Mouse (Mus musculus): Measurements from ENCODE around the gene Rasl11a. TPM values are rescaled to one million over a fixed set of nuclear protein-coding genes. Genes with fewer than 3 reads are reported as not detected.

Gene Rasl11a
- polyA plus RNA-seq, 1 experiment, result 35.3 TPM

GRCm38 (mm10) chr5:146829528-146829927 lies 15.3 kb upstream of the Rasl11a start:
- peaks cover 17% of the 10 kb centered on the region for H3K79me2 ChIP-seq (ENCODE audit: control insufficient read depth, insufficient read depth)
- no peaks in the 10 kb centered on the region for H3K27me3 ChIP-seq (ENCODE audit: control insufficient read depth, insufficient read depth, insufficient read length)
- TF ChIP-seq MYOG (IDR thresholded peaks at IDR 0.05; ENCODE audit: control insufficient read depth, extremely low read depth, insufficient read length) (no peak), MAX (IDR thresholded peaks at IDR 0.05) (no peak), CEBPB (IDR thresholded peaks at IDR 0.05; ENCODE audit: low read depth) (no peak)
- H3K79me3 ChIP-seq (ENCODE audit: low read depth), result peaks cover 16% of the 10 kb centered on the region
- peaks cover 12% of the 10 kb centered on the region for H3K36me3 ChIP-seq (ENCODE audit: control insufficient read depth, insufficient read depth)
- no peak overlapping the region for H3K4me3 ChIP-seq (ENCODE audit: insufficient read depth, poor library complexity, severe bottlenecking)
- no peak overlapping the region for H3ac ChIP-seq (ENCODE audit: control insufficient read depth, insufficient read length, low read depth)

- H3K79me3 ChIP-seq (ENCODE audit: low read depth), result peaks cover 18% of the 10 kb centered on the region
- no peak overlapping the region for H3ac ChIP-seq (ENCODE audit: control insufficient read depth, insufficient read length, low read depth)
- H3K27me3 ChIP-seq (ENCODE audit: control insufficient read depth, insufficient read depth, insufficient read length), result no peaks in the 10 kb centered on the region
- H3K4me3 ChIP-seq (ENCODE audit: insufficient read depth, poor library complexity, severe bottlenecking), result peak overlapping the region; percentile 97
- H3K36me3 ChIP-seq (ENCODE audit: control insufficient read depth, insufficient read depth), result peaks cover 39% of the 10 kb centered on the region
- TF ChIP-seq MYOG (IDR thresholded peaks at IDR 0.05; ENCODE audit: control insufficient read depth, extremely low read depth, insufficient read length), result no peak
- TF ChIP-seq FOSL1 (IDR thresholded peaks at IDR 0.05; ENCODE audit: insufficient read depth, low read length, poor library complexity, severe bottlenecking), result no peak
- no peak for TF ChIP-seq CTCF (IDR thresholded peaks at IDR 0.05; ENCODE audit: control insufficient read depth, insufficient read depth, insufficient read length)
- TF ChIP-seq MAX (IDR thresholded peaks at IDR 0.05), result no peak
- TF ChIP-seq MYOD1 (IDR thresholded peaks at IDR 0.05; ENCODE audit: control insufficient read depth, insufficient read length, low read depth), result no peak
- no peak for TF ChIP-seq USF1 (IDR thresholded peaks at IDR 0.05; ENCODE audit: low read depth)
- no peak for TF ChIP-seq CEBPB (IDR thresholded peaks at IDR 0.05; ENCODE audit: low read depth)
- peaks cover 31% of the 10 kb centered on the region for H3K79me2 ChIP-seq (ENCODE audit: control insufficient read depth, insufficient read depth)
Observed at GRCm38 (mm10) chr5:146832435-146832768, 12.5 kb upstream of the Rasl11a start.

GRCm38 (mm10) chr5:146832769-146833448 lies 12.0 kb upstream of the Rasl11a start, which contains the start of gene Rpl21:
Gene Rpl21, plus strand, starts transcription at chr5:146832890.
- no peaks in the 10 kb centered on the region for H3K27me3 ChIP-seq (ENCODE audit: control insufficient read depth, insufficient read depth, insufficient read length)
- TF ChIP-seq MYOG (IDR thresholded peaks at IDR 0.05; ENCODE audit: control insufficient read depth, extremely low read depth, insufficient read length), result no peak
- no peak for TF ChIP-seq MYOD1 (IDR thresholded peaks at IDR 0.05; ENCODE audit: control insufficient read depth, insufficient read length, low read depth)
- peak; percentile 95 for TF ChIP-seq MAX (IDR thresholded peaks at IDR 0.05)
- H3K4me3 ChIP-seq (ENCODE audit: insufficient read depth, poor library complexity, severe bottlenecking), result peak within 1 kb of the TSS; percentile 97
- peak within 1 kb of the TSS; percentile 91 for H3ac ChIP-seq (ENCODE audit: control insufficient read depth, insufficient read length, low read depth)
- peaks cover 44% of the 10 kb centered on the region for H3K36me3 ChIP-seq (ENCODE audit: control insufficient read depth, insufficient read depth)
- peaks cover 31% of the 10 kb centered on the region for H3K79me2 ChIP-seq (ENCODE audit: control insufficient read depth, insufficient read depth)
- H3K79me3 ChIP-seq (ENCODE audit: low read depth), result peaks cover 18% of the 10 kb centered on the region

DNA sequence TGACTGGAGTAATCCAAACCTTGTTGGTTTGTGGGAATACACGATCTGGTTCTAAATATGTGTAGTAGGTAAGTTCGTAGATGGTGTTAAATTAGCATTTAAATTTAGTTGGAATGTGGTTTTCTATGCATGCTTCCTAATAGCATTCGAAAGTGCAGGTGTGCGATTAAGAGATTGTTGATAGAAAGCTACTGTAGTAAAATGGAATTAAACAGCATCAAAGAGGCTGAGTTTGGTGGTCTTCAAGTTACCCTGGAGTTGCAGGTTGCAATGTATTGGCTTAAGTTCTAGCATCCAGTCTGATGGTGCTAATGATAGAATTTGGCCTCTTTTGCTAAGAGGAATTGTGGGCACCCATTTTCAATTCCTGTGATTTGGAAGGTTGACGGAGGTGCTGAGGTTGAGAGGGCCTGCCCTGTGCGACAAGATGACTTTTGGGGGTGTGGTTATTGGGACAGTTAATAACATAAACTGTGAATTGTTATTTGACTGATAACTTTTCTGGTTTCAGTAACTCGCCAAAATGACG lies 11.1 kb upstream of the Rasl11a start:
- Histone ChIP-seq H3K27me3 (ENCODE audit: control insufficient read depth, insufficient read depth, insufficient read length) (no peaks in the 10 kb centered on the region), H3K36me3 (ENCODE audit: control insufficient read depth, insufficient read depth) (peaks cover 52% of the 10 kb centered on the region), H3K4me3 (ENCODE audit: insufficient read depth, poor library complexity, severe bottlenecking) (peak overlapping the region; percentile 97), H3K79me2 (ENCODE audit: control insufficient read depth, insufficient read depth) (peaks cover 31% of the 10 kb centered on the region), H3ac (ENCODE audit: control insufficient read depth, insufficient read length, low read depth) (peak overlapping the region; percentile 91), H3K79me3 (ENCODE audit: low read depth) (peaks cover 18% of the 10 kb centered on the region)
- TF ChIP-seq FOSL1 (IDR thresholded peaks at IDR 0.05; ENCODE audit: insufficient read depth, low read length, poor library complexity, severe bottlenecking) (no peak), MYOG (IDR thresholded peaks at IDR 0.05; ENCODE audit: control insufficient read depth, extremely low read depth, insufficient read length) (no peak), USF1 (IDR thresholded peaks at IDR 0.05; ENCODE audit: low read depth) (no peak), CTCF (IDR thresholded peaks at IDR 0.05; ENCODE audit: control insufficient read depth, insufficient read depth, insufficient read length) (no peak), CEBPB (IDR thresholded peaks at IDR 0.05; ENCODE audit: low read depth) (no peak), MAX (IDR thresholded peaks at IDR 0.05) (no peak), MYOD1 (IDR thresholded peaks at IDR 0.05; ENCODE audit: control insufficient read depth, insufficient read length, low read depth) (no peak)

GRCm38 (mm10) chr5:146834959-146835358 lies 9.9 kb upstream of the Rasl11a start:
- H3K4me3 ChIP-seq (ENCODE audit: insufficient read depth, poor library complexity, severe bottlenecking), result no peak overlapping the region
- H3K79me2 ChIP-seq (ENCODE audit: control insufficient read depth, insufficient read depth), result peaks cover 31% of the 10 kb centered on the region
- no peak overlapping the region for H3ac ChIP-seq (ENCODE audit: control insufficient read depth, insufficient read length, low read depth)
- peaks cover 60% of the 10 kb centered on the region for H3K36me3 ChIP-seq (ENCODE audit: control insufficient read depth, insufficient read depth)
- no peak for TF ChIP-seq MAX (IDR thresholded peaks at IDR 0.05)
- TF ChIP-seq MYOG (IDR thresholded peaks at IDR 0.05; ENCODE audit: control insufficient read depth, extremely low read depth, insufficient read length), result no peak
- no peak for TF ChIP-seq CEBPB (IDR thresholded peaks at IDR 0.05; ENCODE audit: low read depth)
- TF ChIP-seq USF1 (IDR thresholded peaks at IDR 0.05; ENCODE audit: low read depth), result no peak
- TF ChIP-seq MYOD1 (IDR thresholded peaks at IDR 0.05; ENCODE audit: control insufficient read depth, insufficient read length, low read depth), result no peak
- TF ChIP-seq FOSL1 (IDR thresholded peaks at IDR 0.05; ENCODE audit: insufficient read depth, low read length, poor library complexity, severe bottlenecking), result no peak
- no peak for TF ChIP-seq CTCF (IDR thresholded peaks at IDR 0.05; ENCODE audit: control insufficient read depth, insufficient read depth, insufficient read length)
- H3K27me3 ChIP-seq (ENCODE audit: control insufficient read depth, insufficient read depth, insufficient read length), result no peaks in the 10 kb centered on the region
- H3K79me3 ChIP-seq (ENCODE audit: low read depth), result peaks cover 18% of the 10 kb centered on the region

All from C2C12 (cell line).